Mouse (Mus musculus): ENCODE data around the gene Zfp84.

DNA sequence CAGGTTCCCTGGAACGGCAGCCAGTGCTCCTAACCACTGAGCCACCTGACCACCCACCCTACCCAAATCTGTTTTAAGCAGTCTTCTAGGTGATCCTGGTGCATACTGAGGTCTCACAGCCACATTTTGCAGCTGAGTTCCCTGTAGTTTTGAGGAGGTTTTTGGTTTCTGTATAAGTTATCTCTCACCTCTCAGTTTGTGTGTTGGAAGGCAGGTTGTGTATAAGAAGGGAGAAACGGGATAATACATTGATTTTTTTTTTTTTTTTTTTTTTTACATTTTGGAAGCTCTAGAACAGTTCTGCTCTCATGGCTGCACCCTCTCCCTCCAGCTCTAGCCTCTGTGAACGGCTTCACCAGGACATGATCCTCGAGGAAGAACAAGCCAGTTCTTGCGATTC is 17.5 kb downstream of the Zfp84 start:
- TF ChIP-seq POLR2A (IDR thresholded peaks at IDR 0.05; ENCODE audit: insufficient read length, low read depth) (no peak), REST (IDR thresholded peaks at IDR 0.05; ENCODE audit: insufficient read depth, insufficient read length) (no peak), E2F4 (IDR thresholded peaks at IDR 0.05; ENCODE audit: insufficient read depth) (no peak), POLR2AphosphoS2 (IDR thresholded peaks at IDR 0.05; ENCODE audit: insufficient read length, low read depth) (no peak), TCF12 (IDR thresholded peaks at IDR 0.05; ENCODE audit: insufficient read depth, poor library complexity, severe bottlenecking) (no peak), MYOG (IDR thresholded peaks at IDR 0.05; ENCODE audit: control insufficient read depth in 1 of 3, insufficient read depth in 1 of 3, insufficient read length in 2 of 3, low read depth in 2 of 3) (no peak), CEBPB (IDR thresholded peaks at IDR 0.05; ENCODE audit: insufficient read depth, poor library complexity, severe bottlenecking) (no peak), USF1 (IDR thresholded peaks at IDR 0.05; ENCODE audit: low read depth) (no peak)

All from myocyte (in vitro differentiated cells).